Mouse (Mus musculus): ENCODE results near the gene Ndc1. TPM values are rescaled to one million over a fixed set of nuclear protein-coding genes. Genes with fewer than 3 reads are reported as not detected.
A peak's percentile ranks its signal among the peaks of the same experiment; 100 is the strongest.

Ndc1 gene
- polyA plus RNA-seq, 1 experiment from 2014 or later = 51.0 TPM

- H3K4me3 ChIP-seq = no peak overlapping the region
- H3K27me3 ChIP-seq (ENCODE audit: low read depth, poor library complexity, severe bottlenecking) = no peaks in the 10 kb centered on the region
- no peak overlapping the region for H3K27ac ChIP-seq (replicated peaks)
- H3K4me1 ChIP-seq = no peaks in the 10 kb centered on the region
- peaks cover 95% of the 10 kb centered on the region for H3K36me3 ChIP-seq
- H3K9me3 ChIP-seq (replicated peaks) = no peaks in the 10 kb centered on the region
- no peak for DNase-seq (ENCODE audit: low spot score)
- 91% methylated on average over 4 of the region's 4 CpGs for WGBS
Observed at GRCm38 (mm10) chr4:107374677-107375076, 7.1 kb downstream of the Ndc1 start.

- DNase-seq (ENCODE audit: low spot score) = no peak
- Histone ChIP-seq H3K27ac (replicated peaks) (no peak overlapping the region), H3K4me1 (no peaks in the 10 kb centered on the region), H3K27me3 (ENCODE audit: low read depth, poor library complexity, severe bottlenecking) (no peaks in the 10 kb centered on the region), H3K9me3 (replicated peaks) (no peaks in the 10 kb centered on the region), H3K4me3 (no peak overlapping the region), H3K36me3 (peaks cover 94% of the 10 kb centered on the region)
- 94% methylated on average over 6 of the region's 6 CpGs for WGBS
Observed at GRCm38 (mm10) chr4:107378954-107379353, 11.4 kb downstream of the Ndc1 start.

- Histone ChIP-seq H3K27me3 (ENCODE audit: low read depth, poor library complexity, severe bottlenecking) (no peaks in the 10 kb centered on the region), H3K4me3 (no peak overlapping the region), H3K36me3 (peaks cover 94% of the 10 kb centered on the region), H3K4me1 (no peaks in the 10 kb centered on the region), H3K27ac (replicated peaks) (no peak overlapping the region), H3K9me3 (replicated peaks) (no peaks in the 10 kb centered on the region)
- no peak for DNase-seq (ENCODE audit: low spot score)
- WGBS = 90% methylated on average over 7 of the region's 7 CpGs
Observed at GRCm38 (mm10) chr4:107380871-107381270, 13.3 kb downstream of the Ndc1 start.

GRCm38 (mm10) chr4:107387038-107387437 is 19.5 kb downstream of the Ndc1 start:
- Histone ChIP-seq H3K27ac (replicated peaks) (no peak overlapping the region), H3K4me3 (no peak overlapping the region), H3K4me1 (no peaks in the 10 kb centered on the region), H3K36me3 (peaks cover 97% of the 10 kb centered on the region), H3K27me3 (ENCODE audit: low read depth, poor library complexity, severe bottlenecking) (no peaks in the 10 kb centered on the region), H3K9me3 (replicated peaks) (no peaks in the 10 kb centered on the region)
- DNase-seq (ENCODE audit: low spot score) = no peak
- WGBS = 94% methylated on average over 4 of the region's 4 CpGs

GRCm38 (mm10) chr4:107387465-107387864 is 19.9 kb downstream of the Ndc1 start:
- no peaks in the 10 kb centered on the region for H3K27me3 ChIP-seq (ENCODE audit: low read depth, poor library complexity, severe bottlenecking)
- 95% methylated on average over 8 of the region's 8 CpGs for WGBS
- H3K27ac ChIP-seq (replicated peaks) = no peak overlapping the region
- H3K9me3 ChIP-seq (replicated peaks) = no peaks in the 10 kb centered on the region
- peaks cover 97% of the 10 kb centered on the region for H3K36me3 ChIP-seq
- no peak overlapping the region for H3K4me3 ChIP-seq
- no peak for DNase-seq (ENCODE audit: low spot score)
- H3K4me1 ChIP-seq = no peaks in the 10 kb centered on the region

GRCm38 (mm10) chr4:107388291-107388690 is 20.7 kb downstream of the Ndc1 start:
- no peak for DNase-seq (ENCODE audit: low spot score)
- Histone ChIP-seq H3K9me3 (replicated peaks) (no peaks in the 10 kb centered on the region), H3K27me3 (ENCODE audit: low read depth, poor library complexity, severe bottlenecking) (no peaks in the 10 kb centered on the region), H3K4me3 (no peak overlapping the region), H3K4me1 (no peaks in the 10 kb centered on the region), H3K36me3 (peaks cover 97% of the 10 kb centered on the region), H3K27ac (replicated peaks) (no peak overlapping the region)
- WGBS = 90% methylated on average over 2 of the region's 2 CpGs

- WGBS = 94% methylated on average over 3 of the region's 3 CpGs
- Histone ChIP-seq H3K4me3 (no peak overlapping the region), H3K27me3 (ENCODE audit: low read depth, poor library complexity, severe bottlenecking) (no peaks in the 10 kb centered on the region), H3K4me1 (no peaks in the 10 kb centered on the region), H3K27ac (replicated peaks) (no peak overlapping the region), H3K9me3 (replicated peaks) (no peaks in the 10 kb centered on the region), H3K36me3 (peaks cover 97% of the 10 kb centered on the region)
- no peak for DNase-seq (ENCODE audit: low spot score)
Observed at GRCm38 (mm10) chr4:107389345-107389744, 21.8 kb downstream of the Ndc1 start.

- Histone ChIP-seq H3K4me3 (no peak overlapping the region), H3K27me3 (ENCODE audit: low read depth, poor library complexity, severe bottlenecking) (no peaks in the 10 kb centered on the region), H3K4me1 (no peaks in the 10 kb centered on the region), H3K27ac (replicated peaks) (no peak overlapping the region), H3K36me3 (peaks cover 99% of the 10 kb centered on the region), H3K9me3 (replicated peaks) (no peaks in the 10 kb centered on the region)
- no peak for DNase-seq (ENCODE audit: low spot score)
- 94% methylated on average over 2 of the region's 2 CpGs for WGBS
Observed at GRCm38 (mm10) chr4:107393771-107394170, 26.2 kb downstream of the Ndc1 start.

- Histone ChIP-seq H3K4me1 (peaks cover 11% of the 10 kb centered on the region), H3K9me3 (replicated peaks) (no peaks in the 10 kb centered on the region), H3K4me3 (no peak overlapping the region), H3K27ac (replicated peaks) (no peak overlapping the region), H3K36me3 (peaks cover 35% of the 10 kb centered on the region), H3K27me3 (ENCODE audit: low read depth, poor library complexity, severe bottlenecking) (peaks cover 14% of the 10 kb centered on the region; the same call in 1 of the 2 replicates)
- WGBS = 89% methylated on average over 4 of the region's 4 CpGs
- DNase-seq (ENCODE audit: low spot score) = no peak
Observed at GRCm38 (mm10) chr4:107420202-107420601, 52.6 kb downstream of the Ndc1 start.

- H3K27me3 ChIP-seq (ENCODE audit: low read depth, poor library complexity, severe bottlenecking) = peaks cover 14% of the 10 kb centered on the region; the same call in 1 of the 2 replicates
- peak overlapping the region; percentile 29 for H3K4me3 ChIP-seq
- no peaks in the 10 kb centered on the region for H3K9me3 ChIP-seq (replicated peaks)
- WGBS = 3% methylated on average over 14 of the region's 14 CpGs
- H3K27ac ChIP-seq (replicated peaks) = no peak overlapping the region
- H3K4me1 ChIP-seq = peaks cover 11% of the 10 kb centered on the region
- DNase-seq (ENCODE audit: low spot score) = no peak
- H3K36me3 ChIP-seq = peaks cover 23% of the 10 kb centered on the region
Observed at GRCm38 (mm10) chr4:107421711-107422110, 54.1 kb downstream of the Ndc1 start.

GRCm38 (mm10) chr4:107422176-107422575 is 54.6 kb downstream of the Ndc1 start:
- Histone ChIP-seq H3K4me1 (peaks cover 11% of the 10 kb centered on the region), H3K27me3 (ENCODE audit: low read depth, poor library complexity, severe bottlenecking) (peaks cover 14% of the 10 kb centered on the region; the same call in 1 of the 2 replicates), H3K27ac (replicated peaks) (no peak overlapping the region), H3K9me3 (replicated peaks) (no peaks in the 10 kb centered on the region), H3K36me3 (peaks cover 18% of the 10 kb centered on the region), H3K4me3 (no peak overlapping the region)
- DNase-seq (ENCODE audit: low spot score) = peak; percentile 55
- WGBS = 23% methylated on average over 6 of the region's 6 CpGs

GRCm38 (mm10) chr4:107425616-107426015 is 58.0 kb downstream of the Ndc1 start:
- 92% methylated on average over 12 of the region's 12 CpGs for WGBS

GRCm38 (mm10) chr4:107426631-107427030 is 59.0 kb downstream of the Ndc1 start:
- no peaks in the 10 kb centered on the region for H3K9me3 ChIP-seq (replicated peaks)
- H3K27ac ChIP-seq (replicated peaks) = no peak overlapping the region
- H3K36me3 ChIP-seq = no peaks in the 10 kb centered on the region
- H3K4me1 ChIP-seq = peaks cover 5% of the 10 kb centered on the region
- no peak overlapping the region for H3K4me3 ChIP-seq
- DNase-seq (ENCODE audit: low spot score) = no peak
- WGBS = 92% methylated on average over 9 of the region's 9 CpGs
- no peaks in the 10 kb centered on the region for H3K27me3 ChIP-seq (ENCODE audit: low read depth, poor library complexity, severe bottlenecking)

More at GRCm38 (mm10) chr4:107425616-107426015, 58.0 kb downstream of the Ndc1 start:
- H3K27me3 ChIP-seq (ENCODE audit: low read depth, poor library complexity, severe bottlenecking) = peaks cover 7% of the 10 kb centered on the region; the same call in 1 of the 2 replicates
- H3K9me3 ChIP-seq (replicated peaks) = no peaks in the 10 kb centered on the region
- no peak overlapping the region for H3K27ac ChIP-seq (replicated peaks)
- no peaks in the 10 kb centered on the region for H3K36me3 ChIP-seq
- H3K4me3 ChIP-seq = no peak overlapping the region
- DNase-seq (ENCODE audit: low spot score) = no peak
- H3K4me1 ChIP-seq = peaks cover 11% of the 10 kb centered on the region

- H3K27ac ChIP-seq (replicated peaks) = no peak overlapping the region
- peaks cover 58% of the 10 kb centered on the region for H3K27me3 ChIP-seq (ENCODE audit: low read depth, poor library complexity, severe bottlenecking)
- no peaks in the 10 kb centered on the region for H3K9me3 ChIP-seq (replicated peaks)
- 90% methylated on average over 5 of the region's 5 CpGs for WGBS
- no peak overlapping the region for H3K4me3 ChIP-seq
- no peaks in the 10 kb centered on the region for H3K36me3 ChIP-seq
- no peak for DNase-seq (ENCODE audit: low spot score)
- peaks cover 24% of the 10 kb centered on the region for H3K4me1 ChIP-seq
Observed at GRCm38 (mm10) chr4:107432717-107433116, 65.1 kb downstream of the Ndc1 start.

Data from midbrain, embryonic 10.5 days (tissue).